Mouse (Mus musculus): Measurements from ENCODE around the gene Vps11.

DNA sequence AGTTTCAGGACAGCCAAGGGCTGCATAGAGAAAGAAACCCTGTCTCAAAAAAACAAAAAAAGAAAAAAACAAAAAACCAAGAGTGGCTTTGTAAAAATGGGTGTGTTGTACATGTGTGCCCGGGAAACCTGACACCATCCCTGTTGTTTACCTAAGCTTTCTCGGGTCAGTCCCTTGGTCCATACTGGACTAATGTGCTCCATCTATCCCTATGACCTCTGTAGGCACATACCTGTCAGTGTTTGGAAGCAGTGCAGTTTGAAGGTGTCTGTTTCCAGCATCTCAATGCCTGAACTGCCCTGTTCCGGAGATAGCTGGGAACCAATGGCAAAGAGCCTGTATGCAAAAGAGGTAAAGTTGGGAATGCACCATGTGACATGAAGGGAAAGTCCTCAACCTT lies 43.5 kb upstream of the Vps11 start:
- no peak for TF ChIP-seq CTCF (IDR thresholded peaks at IDR 0.05; ENCODE audit: borderline replicate concordance, insufficient read depth, low read depth, low read length)
- no peak for TF ChIP-seq POLR2A (IDR thresholded peaks at IDR 0.05; ENCODE audit: borderline replicate concordance, insufficient read depth, low read length)
